Mouse (Mus musculus) megakaryocyte, embryonic 14.5 days (primary cell): ENCODE results near the gene Nnat. TPM values are rescaled to one million over a fixed set of nuclear protein-coding genes. Genes with fewer than 3 reads are reported as not detected.
A peak's percentile ranks its signal among the peaks of the same experiment; 100 is the strongest.
"Not testable (repeated sequence)": the region's sequence is repeated elsewhere in the genome, so short reads cannot be mapped to it uniquely, and the experiment has no call there.

Source experiments
- H3K27me3 ChIP-seq: replicated peaks from 2 replicates; pipeline ENCODE3; 2012; ENCODE audit warnings: inconsistent platforms
- H3K36me3 ChIP-seq: replicated peaks from 2 replicates; pipeline ENCODE3; 2012; ENCODE audit warnings: low read length, inconsistent platforms, mixed read lengths
- H3K4me1 ChIP-seq: 2 replicates; pipeline ENCODE4 v1.6.1; 2012; ENCODE audit warnings: inconsistent platforms
- H3K4me3 ChIP-seq: replicated peaks from 2 replicates; pipeline ENCODE3; 2012; ENCODE audit warnings: moderate library complexity, mild to moderate bottlenecking, inconsistent platforms
- H3K9me3 ChIP-seq: 2 replicates; pipeline ENCODE4 v1.6.1; 2012; ENCODE audit warnings: inconsistent platforms
- FLI1 ChIP-seq: IDR thresholded peaks from 2 replicates; pipeline ENCODE4 v1.6.1; 2012; ENCODE audit warnings: low read length, inconsistent platforms, mixed read lengths
- GATA1 ChIP-seq: IDR thresholded peaks from 3 replicates; pipeline ENCODE4 v1.6.1; 2012; ENCODE audit warnings: mixed read lengths, low read length, inconsistent platforms, borderline replicate concordance
- polyA plus RNA-seq: library from polyadenylated mRNA; stranded (reverse); fragments of >175 nt; gene quantifications from 2 replicates; pipeline ENCODE4 v1.2.3, GENCODE M21; 2012; ENCODE audit warnings: low replicate concordance; ENCODE audit not compliant: insufficient read depth

The Nnat gene
- polyA plus RNA-seq, 1 experiment = not detected

DNA sequence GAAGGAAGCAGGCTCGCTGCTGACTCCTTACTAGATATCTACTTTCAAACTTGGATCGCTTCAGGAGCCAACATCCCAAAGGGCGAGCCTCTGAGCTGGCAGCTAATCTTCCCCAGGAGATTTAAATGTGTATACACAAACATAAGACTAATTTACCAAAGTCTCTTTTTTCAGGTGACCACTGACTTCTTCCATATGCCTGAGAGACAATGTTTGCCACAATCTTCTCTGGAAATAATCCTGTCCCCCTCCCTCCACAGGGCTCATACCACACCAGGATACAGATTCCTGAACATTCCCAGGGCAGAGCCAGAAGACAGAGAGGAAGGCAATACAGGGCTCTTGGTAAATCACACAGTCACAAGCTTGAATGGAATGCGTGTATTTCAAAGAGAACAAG, 4.8 kb downstream of the Nnat start:
- TF ChIP-seq FLI1 (no peak), GATA1 (no peak)
- H3K4me1 ChIP-seq = peaks cover 59% of the 10 kb centered on the region

DNA sequence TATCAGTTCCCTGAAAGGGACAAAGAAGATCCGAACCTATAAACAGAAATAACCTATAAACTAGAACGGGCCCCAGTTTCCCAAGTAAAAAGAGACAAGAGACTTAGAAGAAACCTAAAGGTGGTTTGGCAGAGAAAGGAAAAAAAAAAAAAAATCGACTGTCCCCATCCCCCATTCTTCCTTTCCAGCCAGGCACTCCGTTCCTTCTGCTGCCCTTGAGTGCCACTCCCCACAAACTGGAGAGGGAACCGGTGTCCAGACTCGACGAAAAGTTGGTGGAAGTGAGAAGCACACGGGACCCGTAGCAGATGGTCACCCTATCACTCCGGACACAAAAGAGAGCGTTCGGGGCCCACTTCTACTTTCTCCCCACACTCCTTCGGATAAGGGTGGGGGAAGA, 5.6 kb downstream of the Nnat start:
- H3K27me3 ChIP-seq = peaks cover 4% of the 10 kb centered on the region
- peaks cover 12% of the 10 kb centered on the region for H3K9me3 ChIP-seq
- H3K36me3 ChIP-seq = peaks cover 35% of the 10 kb centered on the region
- peaks cover 54% of the 10 kb centered on the region for H3K4me1 ChIP-seq
- TF ChIP-seq FLI1 = no peak
- no peak for TF ChIP-seq GATA1
- peak overlapping the region; percentile 97 for H3K4me3 ChIP-seq

More for the DNA sequence above, 4.8 kb downstream of the Nnat start:
- Histone ChIP-seq H3K4me3 (peak overlapping the region; percentile 97), H3K36me3 (peaks cover 43% of the 10 kb centered on the region), H3K27me3 (peaks cover 8% of the 10 kb centered on the region), H3K9me3 (peaks cover 20% of the 10 kb centered on the region)

DNA sequence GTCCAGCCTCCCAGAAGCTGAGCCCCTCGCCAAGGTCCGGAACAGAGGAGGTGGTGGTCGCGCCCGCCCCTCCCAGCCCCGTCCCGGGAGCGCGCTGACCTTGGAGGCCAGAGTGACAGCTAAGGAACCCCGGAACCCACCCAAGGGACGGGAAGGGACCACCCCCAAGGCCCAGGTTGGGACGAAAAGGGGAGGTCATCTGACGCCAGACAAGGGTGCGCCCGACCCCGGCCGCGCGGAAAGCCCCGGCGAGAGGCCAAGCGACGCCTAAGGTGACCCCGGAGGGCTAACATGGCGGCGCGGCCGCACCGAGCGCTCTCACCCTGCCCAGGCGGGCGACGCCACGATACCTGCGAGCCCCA, 6.0 kb downstream of the Nnat start:
- H3K4me1 ChIP-seq = peaks cover 58% of the 10 kb centered on the region
- H3K9me3 ChIP-seq = peaks cover 11% of the 10 kb centered on the region
- peaks cover 6% of the 10 kb centered on the region for H3K27me3 ChIP-seq
- H3K4me3 ChIP-seq = peak overlapping the region; percentile 97
- peaks cover 34% of the 10 kb centered on the region for H3K36me3 ChIP-seq
- TF ChIP-seq FLI1 (no peak), GATA1 (no peak)

DNA sequence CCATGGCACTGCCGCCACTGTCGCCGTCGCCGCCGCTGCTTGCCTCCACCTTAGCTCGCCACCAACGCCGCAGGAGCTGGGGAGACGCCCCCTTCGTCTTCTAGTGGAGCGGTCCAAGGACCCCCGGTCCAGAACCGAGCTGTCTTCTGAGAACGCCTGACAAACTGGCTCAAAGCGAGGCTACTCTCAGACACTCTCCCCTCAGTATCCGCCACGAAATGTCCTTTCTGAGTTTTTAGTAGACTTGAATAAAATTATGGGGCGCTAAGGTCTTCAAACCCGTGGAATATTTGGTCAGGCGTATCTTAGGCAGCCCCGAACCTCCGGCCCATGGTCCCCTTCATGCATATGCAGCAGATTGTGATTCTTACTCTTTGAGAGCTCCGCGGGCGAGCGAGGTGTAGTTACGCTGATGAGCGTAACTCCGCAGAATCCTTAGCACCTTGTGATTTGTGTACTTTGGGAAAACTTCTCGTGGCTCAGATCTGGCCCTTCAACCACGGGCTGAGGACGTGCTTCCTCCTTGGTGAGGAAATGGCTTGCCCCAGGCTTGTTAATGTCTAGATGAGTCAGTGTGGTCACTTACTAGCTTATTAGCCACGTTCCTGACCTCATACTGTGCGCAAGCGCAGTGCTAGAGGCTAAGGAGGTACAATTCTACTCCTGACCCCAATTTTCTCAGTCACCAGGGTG, 6.5 kb downstream of the Nnat start:
- Histone ChIP-seq H3K27me3 (peaks cover 6% of the 10 kb centered on the region), H3K4me3 (peak overlapping the region; percentile 97), H3K9me3 (peaks cover 8% of the 10 kb centered on the region)

DNA sequence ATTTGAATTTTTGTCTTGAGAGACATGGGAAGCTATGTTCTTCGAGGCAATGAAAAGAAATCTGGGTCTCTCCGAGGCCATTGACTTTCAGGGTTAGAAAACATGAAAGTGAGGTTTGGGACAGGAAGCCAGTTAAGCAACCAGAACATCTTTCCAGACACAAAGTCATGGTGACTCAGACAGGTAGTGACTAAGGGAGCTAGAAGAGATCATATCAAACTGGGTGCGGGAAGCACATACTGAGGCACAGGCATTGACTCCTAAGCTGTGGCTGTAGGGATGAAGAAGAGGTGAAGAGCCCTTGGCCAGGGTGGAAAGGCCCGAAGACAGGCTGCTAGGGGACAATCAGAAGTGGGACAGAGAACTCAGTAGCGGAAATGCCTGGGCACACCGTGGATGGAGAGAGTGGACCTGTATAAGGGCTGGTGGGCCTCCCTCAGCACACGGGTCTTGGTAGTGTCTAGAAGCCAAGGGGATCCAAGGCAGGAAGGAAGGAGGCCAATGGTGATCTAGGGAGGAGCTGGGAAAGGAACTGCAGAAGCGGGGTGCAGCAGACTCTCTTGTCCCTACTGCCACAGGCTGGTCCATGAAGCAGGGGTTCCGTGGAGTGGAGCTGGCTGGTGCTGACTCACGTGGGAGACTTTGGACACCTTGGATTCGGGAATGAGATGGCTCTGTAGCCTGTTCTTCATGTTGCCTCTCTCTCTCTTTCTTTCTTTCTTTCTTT, 7.5 kb downstream of the Nnat start:
- peak overlapping the region; percentile 97 for H3K4me3 ChIP-seq
- TF ChIP-seq FLI1 (no peak), GATA1 (no peak)
- H3K36me3 ChIP-seq = peaks cover 19% of the 10 kb centered on the region

More for the DNA sequence above, 6.5 kb downstream of the Nnat start:
- peaks cover 29% of the 10 kb centered on the region for H3K36me3 ChIP-seq
- H3K4me1 ChIP-seq = peaks cover 61% of the 10 kb centered on the region
- TF ChIP-seq GATA1 (no peak), FLI1 (no peak)

DNA sequence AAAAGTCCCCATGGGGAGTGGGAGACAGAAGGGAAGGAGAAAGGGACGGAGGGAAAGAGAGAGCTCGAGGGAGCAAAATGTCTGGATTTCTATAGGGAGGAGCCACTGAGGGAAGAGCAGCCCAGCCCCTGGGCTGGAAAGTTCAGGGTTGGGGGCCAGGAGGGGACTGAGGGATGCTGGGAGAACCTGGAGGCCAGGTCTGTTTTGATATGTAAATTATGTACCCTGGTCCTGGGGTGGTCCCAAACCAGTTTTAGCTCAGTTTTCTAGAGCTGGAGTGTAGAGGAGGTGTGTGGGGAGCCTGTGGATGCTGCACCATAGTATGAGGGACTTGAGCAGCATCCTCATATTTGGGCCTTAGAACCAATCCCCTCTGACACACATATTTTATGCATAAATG, 9.0 kb downstream of the Nnat start:
- TF ChIP-seq GATA1 (no peak), FLI1 (no peak)
- Histone ChIP-seq H3K9me3 (no peaks in the 10 kb centered on the region), H3K4me1 (peaks cover 43% of the 10 kb centered on the region), H3K36me3 (peaks cover 4% of the 10 kb centered on the region), H3K27me3 (peaks cover 19% of the 10 kb centered on the region), H3K4me3 (no peak overlapping the region)

More for the DNA sequence above, 7.5 kb downstream of the Nnat start:
- Histone ChIP-seq H3K9me3 (no peaks in the 10 kb centered on the region), H3K4me1 (peaks cover 58% of the 10 kb centered on the region), H3K27me3 (peaks cover 6% of the 10 kb centered on the region)

DNA sequence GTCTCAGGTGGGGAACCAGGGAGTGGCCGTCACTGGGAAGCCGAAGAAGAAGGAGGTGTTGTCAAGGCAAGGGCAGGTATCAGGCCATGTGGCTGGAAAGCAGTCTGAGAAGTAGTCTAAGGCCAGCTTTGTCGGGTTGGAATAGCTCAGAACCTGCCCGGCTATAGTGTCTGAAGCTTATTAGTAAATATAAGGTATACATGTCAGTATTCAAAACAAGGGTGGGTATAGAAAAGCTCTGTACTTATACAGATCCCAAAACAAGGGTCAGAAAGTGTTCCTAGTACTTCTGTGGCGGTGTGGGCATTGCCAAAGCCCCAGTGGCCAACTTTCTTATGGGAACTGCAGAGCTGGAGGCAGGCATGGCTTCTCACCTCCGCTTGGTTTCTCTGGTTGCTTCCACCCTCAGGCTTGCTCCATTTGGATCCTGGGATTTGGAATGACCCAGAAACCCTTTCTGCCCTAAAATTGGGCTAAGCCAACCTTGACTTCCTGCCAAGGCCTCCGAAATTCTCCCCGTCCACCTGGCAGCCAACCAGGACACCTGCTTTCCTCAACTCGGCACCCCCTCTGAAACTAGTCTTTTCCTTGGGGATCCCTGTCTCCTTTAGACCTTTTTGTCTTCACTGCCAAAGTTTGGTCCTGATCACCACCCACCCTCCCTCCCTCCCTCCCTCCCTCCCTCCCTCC, 10.1 kb downstream of the Nnat start:
- Histone ChIP-seq H3K4me3 (peak overlapping the region; percentile 47), H3K27me3 (peaks cover 22% of the 10 kb centered on the region), H3K36me3 (no peaks in the 10 kb centered on the region), H3K9me3 (no peaks in the 10 kb centered on the region), H3K4me1 (peaks cover 35% of the 10 kb centered on the region)
- TF ChIP-seq FLI1 (no peak), GATA1 (no peak)

DNA sequence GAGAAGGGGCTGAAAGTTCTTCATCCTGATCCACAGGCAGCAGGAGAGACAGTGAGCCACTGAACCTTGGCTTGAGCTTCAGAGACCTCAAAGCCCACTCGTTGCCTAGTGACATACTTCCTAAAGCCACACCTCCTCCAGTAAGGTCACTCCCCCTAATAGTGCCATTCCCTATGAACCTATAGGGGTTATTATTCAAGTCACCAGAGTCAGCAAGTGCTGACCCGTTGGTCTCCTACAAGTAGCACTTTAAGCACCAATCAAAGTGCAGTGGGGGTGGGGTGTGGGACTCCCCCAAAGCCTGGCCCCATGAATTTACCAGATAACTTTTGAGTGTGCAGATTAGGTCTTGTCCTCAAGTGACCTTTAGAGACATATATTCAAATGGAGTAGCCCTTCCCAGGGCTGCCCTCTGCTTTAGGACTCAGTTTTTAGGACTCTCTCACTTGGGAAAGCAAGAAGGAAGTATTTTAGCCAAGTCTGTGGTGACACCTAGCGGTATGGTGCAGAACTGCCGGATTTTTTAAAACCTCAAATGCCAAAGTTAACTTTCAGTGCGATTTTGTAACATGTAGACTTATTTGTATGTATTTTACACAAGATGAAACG, 11.4 kb downstream of the Nnat start, which contains the start of gene Blcap:
Gene Blcap, minus strand, starts transcription at position 51 of the 609 bp plus-strand sequence.
- H3K36me3 ChIP-seq = no peaks in the 10 kb centered on the region
- TF ChIP-seq FLI1 (no peak), GATA1 (no peak)

DNA sequence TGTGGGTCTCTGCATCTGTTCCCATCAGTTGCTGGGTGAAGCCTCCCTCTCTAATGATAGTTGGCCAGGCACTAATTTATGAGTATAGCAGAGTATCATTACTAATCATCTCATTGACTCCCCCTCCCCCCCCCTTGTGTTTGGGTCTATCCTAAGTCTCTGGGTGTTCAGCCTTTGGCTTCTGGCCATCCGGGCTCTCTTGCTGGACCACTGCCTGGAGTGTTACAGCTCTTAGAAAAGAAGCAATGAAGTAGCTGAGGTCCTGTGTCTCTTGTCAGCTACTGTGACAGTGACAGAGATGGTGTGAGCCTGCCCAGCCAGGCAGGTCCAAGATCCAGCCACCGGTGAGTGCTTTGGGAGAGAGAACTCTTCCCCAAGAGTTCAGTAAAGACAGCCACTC, 12.9 kb downstream of the Nnat start:
- Histone ChIP-seq H3K4me1 (peaks cover 24% of the 10 kb centered on the region), H3K9me3 (no peaks in the 10 kb centered on the region), H3K27me3 (peaks cover 34% of the 10 kb centered on the region), H3K4me3 (no peak overlapping the region), H3K36me3 (no peaks in the 10 kb centered on the region)
- TF ChIP-seq FLI1 (no peak), GATA1 (no peak)

More for the DNA sequence above, 11.4 kb downstream of the Nnat start, which contains the start of gene Blcap:
- Histone ChIP-seq H3K27me3 (peaks cover 24% of the 10 kb centered on the region), H3K4me3 (peak within 1 kb of the TSS; percentile 54), H3K9me3 (no peaks in the 10 kb centered on the region), H3K4me1 (peaks cover 36% of the 10 kb centered on the region)

DNA sequence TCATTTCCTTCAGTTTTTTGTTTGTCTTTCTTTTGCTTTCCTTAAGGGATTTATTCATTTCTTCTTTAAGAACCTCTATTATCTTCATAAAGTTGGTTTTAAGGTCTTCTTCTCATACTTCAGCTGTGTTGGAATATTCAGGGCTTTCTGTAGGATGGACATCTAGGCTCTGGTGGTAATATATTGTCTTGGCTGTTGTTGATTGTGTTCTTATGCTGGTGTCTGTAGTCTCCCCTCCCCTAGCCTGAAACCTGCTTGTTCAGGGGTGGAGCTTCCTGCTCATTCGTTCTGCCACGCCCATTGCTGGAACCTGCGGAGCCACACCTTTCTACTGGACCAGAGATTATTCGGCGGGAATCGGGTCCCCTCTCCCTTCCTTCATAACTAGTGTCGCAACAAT, 25.5 kb downstream of the Nnat start:
- H3K4me3 ChIP-seq, H3K9me3 ChIP-seq, H3K4me1 ChIP-seq, H3K36me3 ChIP-seq: not testable (repeated sequence)
- H3K27me3 ChIP-seq = peaks cover 15% of the 10 kb centered on the region
